Mouse (Mus musculus) kidney, embryonic 15.5 days (tissue): ENCODE results near the gene Fam102a. TPM values are rescaled to one million over a fixed set of nuclear protein-coding genes. Genes with fewer than 3 reads are reported as not detected.

ENCODE experiments used
- polyA plus RNA-seq: library from polyadenylated mRNA; unstranded; fragments of >200 nt; fragmentation: Nextera tagmentation; extraction: Ambion mirVana; gene quantifications from 2 replicates; pipeline ENCODE4 v1.2.1, GENCODE M21; 2015

The Fam102a gene
- polyA plus RNA-seq, 1 experiment from 2014 or later, result 15.0 TPM

Other genes starting within 250 kb of the Fam102a start
- 23.0 and 27.3 TPM in 2 replicates for gene Golga2, start 247.9 kb upstream of the Fam102a start, polyA plus RNA-seq
- 419 and 447 TPM in 2 replicates for gene Swi5, start 247.3 kb upstream of the Fam102a start, polyA plus RNA-seq
- gene Ciz1, start 183.0 kb upstream of the Fam102a start, polyA plus RNA-seq, result 48.7 and 56.6 TPM in 2 replicates
- 6.3 and 7.9 TPM in 2 replicates for gene Dnm1, start 182.0 kb upstream of the Fam102a start, polyA plus RNA-seq
- 47.1 and 52.1 TPM in 2 replicates for gene 1110008P14Rik, start 153.4 kb upstream of the Fam102a start, polyA plus RNA-seq
- gene Lcn2, start 147.1 kb upstream of the Fam102a start, polyA plus RNA-seq, result 6.8 and 9.1 TPM in 2 replicates
- 30.5 and 31.2 TPM in 2 replicates for gene Ptges2, start 139.4 kb upstream of the Fam102a start, polyA plus RNA-seq
- 6.3 and 6.8 TPM in 2 replicates for gene Naif1, start 84.9 kb upstream of the Fam102a start, polyA plus RNA-seq
- 20.4 and 20.7 TPM in 2 replicates for gene Slc25a25, start 83.9 kb upstream of the Fam102a start, polyA plus RNA-seq
- 103 and 107 TPM in 2 replicates for gene Dpm2, start 35.5 kb downstream of the Fam102a start, polyA plus RNA-seq
- 2.0 and 2.7 TPM in 2 replicates for gene Pip5kl1, start 39.5 kb downstream of the Fam102a start, polyA plus RNA-seq
- gene 9430097D07Rik, start 40.4 kb downstream of the Fam102a start, polyA plus RNA-seq, result 0.10 and 0.17 TPM in 2 replicates
- 22.3 and 23.2 TPM in 2 replicates for gene St6galnac4, start 51.8 kb downstream of the Fam102a start, polyA plus RNA-seq
- 17.0 and 17.6 TPM in 2 replicates for gene St6galnac6, start 64.4 kb downstream of the Fam102a start, polyA plus RNA-seq
- gene Ak1, start 86.4 kb downstream of the Fam102a start, polyA plus RNA-seq, result 32.6 and 34.4 TPM in 2 replicates
- 71.9 and 82.1 TPM in 2 replicates for gene Eng, start 111.3 kb downstream of the Fam102a start, polyA plus RNA-seq
- gene Fpgs, start 168.8 kb downstream of the Fam102a start, polyA plus RNA-seq, result 33.7 and 40.3 TPM in 2 replicates
- gene Cdk9, start 177.7 kb downstream of the Fam102a start, polyA plus RNA-seq, result 108 and 118 TPM in 2 replicates
- gene Sh2d3c, start 185.7 kb downstream of the Fam102a start, polyA plus RNA-seq, result 32.5 and 37.2 TPM in 2 replicates
- 0.18 TPM in 1 of 2 replicates, not detected in the other for gene 6330409D20Rik, start 205.7 kb downstream of the Fam102a start, polyA plus RNA-seq
- 64.8 and 70.5 TPM in 2 replicates for gene Tor2a, start 221.9 kb downstream of the Fam102a start, polyA plus RNA-seq
- gene Ttc16, start 240.3 kb downstream of the Fam102a start, polyA plus RNA-seq, result 0.15 and 0.25 TPM in 2 replicates
- gene Ptrh1, start 240.5 kb downstream of the Fam102a start, polyA plus RNA-seq, result 5.1 and 5.5 TPM in 2 replicates
- gene Cfap157, start 249.1 kb downstream of the Fam102a start, polyA plus RNA-seq, result 0.45 and 0.64 TPM in 2 replicates